In genomic region chr12:79016109-79016508, GRCm38 (mm10) we compare ENCODE assay signal across 19 mouse cellular contexts. TPM values are rescaled to one million over a fixed set of nuclear protein-coding genes. Genes with fewer than 3 reads are reported as not detected.
DNase-seq lines count a peak whose midpoint lies in the region; ATAC-seq and TF ChIP-seq lines count a peak whose summit lies in the region.
"Had no signal": no experiment of that assay in that cellular context is flagged by ENCODE, and none has a peak within 500 bp of the region (broad histone marks: within the 10 kb centered on the region; RNA-seq: fewer than 3 reads in every experiment).

No protein-coding gene starts in this region.

- peak; percentile 25 for DNase-seq in embryo, embryonic 10 days (ENCODE audit: low spot score)
- no peak for DNase-seq in embryo, embryonic 9.5 days (ENCODE audit: extremely low spot score)
- DNase-seq in brain, embryonic 14.5 days (ENCODE audit: low read depth), result peak; percentile 79
- DNase-seq in ovary, postnatal 14 days (ENCODE audit: low spot score), result no peak
- no peak for DNase-seq in kidney, postnatal 4 days
- DNase-seq in spleen, postnatal 14 days (ENCODE audit: low spot score in 2 of 2), result no peak
- DNase-seq: cerebellum, postnatal 10 days; gastrocnemius, postnatal 14 days; heart, postnatal 14 days; liver; thymus, postnatal 36 days had no signal

- H3K4me1 ChIP-seq in forebrain, embryonic 13.5 days, result peaks cover 13% of the 10 kb centered on the region
- H3K4me1 ChIP-seq in midbrain, embryonic 12.5 days, result peaks cover 11% of the 10 kb centered on the region
- H3K4me1 ChIP-seq: embryonic facial prominence, embryonic 15.5 days; lung, embryonic 15.5 days; stomach, embryonic 15.5 days had no signal

- H3K27me3 ChIP-seq in forebrain, embryonic 13.5 days, result no peaks in the 10 kb centered on the region
- H3K27me3 ChIP-seq in midbrain, embryonic 12.5 days, result no peaks in the 10 kb centered on the region
- H3K27me3 ChIP-seq: CH12.LX; embryonic facial prominence, embryonic 15.5 days; lung, embryonic 15.5 days; stomach, embryonic 15.5 days had no signal

- no peaks in the 10 kb centered on the region for H3K9me3 ChIP-seq in forebrain, embryonic 13.5 days (replicated peaks)
- H3K9me3 ChIP-seq in midbrain, embryonic 12.5 days, result no peaks in the 10 kb centered on the region
- H3K9me3 ChIP-seq: embryonic facial prominence, embryonic 15.5 days; lung, embryonic 15.5 days; stomach, embryonic 15.5 days had no signal

- TF ChIP-seq POLR2A in brain, embryonic 14.5 days (IDR thresholded peaks at IDR 0.05; ENCODE audit: borderline replicate concordance, extremely low read depth, insufficient read depth, insufficient read length, poor library complexity, severe bottlenecking), result no peak

- 0 out of 2 replicates have a peak overlapping the region, but pooled peaks have one; percentile 11 for H3K27ac ChIP-seq in forebrain, embryonic 13.5 days
- H3K27ac ChIP-seq in midbrain, embryonic 12.5 days (replicated peaks), result peak overlapping the region; percentile 54; the same call in 1 of the 2 replicates
- H3K27ac ChIP-seq: embryonic facial prominence, embryonic 15.5 days; kidney, postnatal 0 days; lung, embryonic 15.5 days; stomach, embryonic 15.5 days had no signal

- H3K4me3 ChIP-seq in forebrain, embryonic 13.5 days, result no peak overlapping the region
- no peak overlapping the region for H3K4me3 ChIP-seq in midbrain, embryonic 12.5 days
- H3K4me3 ChIP-seq: embryonic facial prominence, embryonic 15.5 days; lung, embryonic 15.5 days; myocyte; stomach, embryonic 15.5 days had no signal

- H3K4me2 ChIP-seq in forebrain, embryonic 13.5 days, result no peak overlapping the region
- H3K4me2 ChIP-seq in midbrain, embryonic 12.5 days (replicated peaks), result no peak overlapping the region
- H3K4me2 ChIP-seq: embryonic facial prominence, embryonic 15.5 days; lung, embryonic 15.5 days; stomach, embryonic 15.5 days had no signal

- no peak for ATAC-seq in forebrain, embryonic 13.5 days
- peak; percentile 84 for ATAC-seq in midbrain, embryonic 12.5 days (ENCODE audit: low FRiP score, low read depth)

- WGBS in forebrain, embryonic 13.5 days, result 5% methylated on average over 5 of the region's 5 CpGs
- WGBS in midbrain, embryonic 12.5 days, result 14% methylated on average over 5 of the region's 5 CpGs

- no peak overlapping the region for H3K9ac ChIP-seq in forebrain, embryonic 13.5 days
- no peak overlapping the region for H3K9ac ChIP-seq in midbrain, embryonic 12.5 days (replicated peaks)
- H3K9ac ChIP-seq: embryonic facial prominence, embryonic 15.5 days; lung, embryonic 15.5 days; stomach, embryonic 15.5 days had no signal

- H3K36me3 ChIP-seq in forebrain, embryonic 13.5 days (ENCODE audit: poor library complexity, severe bottlenecking), result no peaks in the 10 kb centered on the region
- H3K36me3 ChIP-seq in midbrain, embryonic 12.5 days, result no peaks in the 10 kb centered on the region
- H3K36me3 ChIP-seq: embryonic facial prominence, embryonic 15.5 days; lung, embryonic 15.5 days; stomach, embryonic 15.5 days had no signal

- TF ChIP-seq CTCF in brain, embryonic 14.5 days (IDR thresholded peaks at IDR 0.05; ENCODE audit: borderline replicate concordance, extremely low read depth, insufficient read depth, insufficient read length), result no peak

RNA-seq across cellular contexts. Expression of gene Tmem229b, which starts 8.7 kb away (rescaled TPM):
- polyA plus RNA-seq in brain, embryonic 14.5 days (2012; rRNA removed), result 72.6 and 93.2 TPM in 2 replicates
- 25.3 and 29.1 TPM in 2 replicates for polyA plus RNA-seq in forebrain, embryonic 13.5 days (2015; fragmentation: Nextera tagmentation; extraction: Ambion mirVana)
- 17.3 and 21.4 TPM in 2 replicates for polyA plus RNA-seq in midbrain, embryonic 12.5 days (2016; fragmentation: Nextera tagmentation; extraction: Ambion mirVana)

RNA-seq across cellular contexts. Expression of gene Plekhh1, which starts 12.9 kb away (rescaled TPM):
- polyA plus RNA-seq in brain, embryonic 14.5 days (2012; rRNA removed), result 6.1 and 6.8 TPM in 2 replicates
- polyA plus RNA-seq in forebrain, embryonic 13.5 days (2015; fragmentation: Nextera tagmentation; extraction: Ambion mirVana), result 2.8 and 3.0 TPM in 2 replicates
- polyA plus RNA-seq in midbrain, embryonic 12.5 days (2016; fragmentation: Nextera tagmentation; extraction: Ambion mirVana), result 8.1 and 8.2 TPM in 2 replicates

Comparison
In these comparisons a context has a peak if more than half of its experiments do, and no peak if none do; other contexts are left out.
1. DNase-seq: peak in embryo, embryonic 10 days (single experiment) and brain, embryonic 14.5 days (single experiment); none in embryo, embryonic 9.5 days (single experiment), ovary, postnatal 14 days (single experiment), kidney, postnatal 4 days (0 of 2) and spleen, postnatal 14 days (0 of 2).